Mouse (Mus musculus) layer of hippocampus, postnatal 25 days (tissue): ENCODE data around the gene Gmfg. TPM values are rescaled to one million over a fixed set of nuclear protein-coding genes. Genes with fewer than 3 reads are reported as not detected.

Source experiments
- DNase-seq, 2 experiments: peaks; one replicate each; pipeline ENCODE4 v3.0.0; 2022; ENCODE audit warnings: mixed read lengths in 2 of 2, low spot score in 1 of 2; ENCODE audit errors: extremely low spot score in 1 of 2
- total RNA-seq, 2 experiments: library from RNA; stranded (reverse); gene quantifications; 2 replicates each; pipeline ENCODE4 v1.2.3; 2021

Gmfg gene
- total RNA-seq, 2 experiments from 2014 or later = 1.3 to 2.3 TPM

GRCm38 (mm10) chr7:28476191-28476590, 38.9 kb downstream of the Gmfg start:
- DNase-seq = no peak

GRCm38 (mm10) chr7:28477363-28477762, 40.1 kb downstream of the Gmfg start:
- no peak for DNase-seq

GRCm38 (mm10) chr7:28478854-28479253, 41.6 kb downstream of the Gmfg start:
- DNase-seq = no peak

GRCm38 (mm10) chr7:28482854-28483253, 45.6 kb downstream of the Gmfg start:
- DNase-seq = no peak

GRCm38 (mm10) chr7:28484192-28484591, 46.9 kb downstream of the Gmfg start:
- DNase-seq = no peak

GRCm38 (mm10) chr7:28488030-28488491, 50.8 kb downstream of the Gmfg start:
- DNase-seq = no peak

- DNase-seq = peak in 1 of 2 experiments; percentile 39
Measured at GRCm38 (mm10) chr7:28490410-28490809, 53.2 kb downstream of the Gmfg start.

GRCm38 (mm10) chr7:28490903-28491302, 53.7 kb downstream of the Gmfg start:
- DNase-seq = no peak

- DNase-seq = no peak
Measured at GRCm38 (mm10) chr7:28492310-28492709, 55.1 kb downstream of the Gmfg start.

- DNase-seq = no peak
Measured at GRCm38 (mm10) chr7:28495426-28495825, 58.2 kb downstream of the Gmfg start.

Other genes starting within 250 kb of the Gmfg start
- gene Eid2, start 169.6 kb upstream of the Gmfg start, total RNA-seq = 10 to 100 TPM; 53.5 to 62.9 TPM
- gene Eid2b, start 159.7 kb upstream of the Gmfg start, total RNA-seq = 10 to 100 TPM; 35.6 to 39.2 TPM
- gene Selenov, start 146.3 kb upstream of the Gmfg start, total RNA-seq = under 1 TPM; 0.27 to 0.38 TPM
- gene Dll3, start 135.2 kb upstream of the Gmfg start, total RNA-seq = 1 to 10 TPM; 2.5 to 3.0 TPM
- gene Timm50, start 125.4 kb upstream of the Gmfg start, total RNA-seq = 10 to 100 TPM; 37.7 to 47.0 TPM
- 100 to 1,000 TPM; 108 to 124 TPM for gene Supt5, start 98.7 kb upstream of the Gmfg start, total RNA-seq
- gene Rps16, start 86.8 kb upstream of the Gmfg start, total RNA-seq = 100 to 1,000 TPM; 431 to 496 TPM
- gene Plekhg2, start 64.8 kb upstream of the Gmfg start, total RNA-seq = 1 to 10 TPM; 6.2 to 8.9 TPM
- 1 to 10 TPM; 2.7 to 2.8 TPM for gene Zfp36, start 57.2 kb upstream of the Gmfg start, total RNA-seq
- gene Med29, start 44.7 kb upstream of the Gmfg start, total RNA-seq = 10 to 100 TPM; 19.3 to 22.0 TPM
- 10 to 100 TPM; 63.0 to 69.3 TPM for gene Paf1, start 44.5 kb upstream of the Gmfg start, total RNA-seq
- 10 to 100 TPM; 74.1 to 76.7 TPM for gene Lrfn1, start 14.5 kb downstream of the Gmfg start, total RNA-seq
- gene Ifnl2, start 73.0 kb downstream of the Gmfg start, total RNA-seq = not detected
- not detected for gene Ifnl3, start 85.4 kb downstream of the Gmfg start, total RNA-seq
- gene Sycn, start 103.4 kb downstream of the Gmfg start, total RNA-seq = not detected
- gene Nccrp1, start 109.8 kb downstream of the Gmfg start, total RNA-seq = under 1 TPM; 0.40 to 0.57 TPM
- 10 to 100 TPM; 70.1 to 71.0 TPM for gene Samd4b, start 160.7 kb downstream of the Gmfg start, total RNA-seq
- gene Pak4, start 160.7 kb downstream of the Gmfg start, total RNA-seq = 10 to 100 TPM; 13.4 to 14.8 TPM
- gene Acp7, start 193.9 kb downstream of the Gmfg start, total RNA-seq = 1 to 10 TPM; 1.6 to 2.0 TPM